ENCODE assay signal across 21 mouse cellular contexts in the genomic region with DNA sequence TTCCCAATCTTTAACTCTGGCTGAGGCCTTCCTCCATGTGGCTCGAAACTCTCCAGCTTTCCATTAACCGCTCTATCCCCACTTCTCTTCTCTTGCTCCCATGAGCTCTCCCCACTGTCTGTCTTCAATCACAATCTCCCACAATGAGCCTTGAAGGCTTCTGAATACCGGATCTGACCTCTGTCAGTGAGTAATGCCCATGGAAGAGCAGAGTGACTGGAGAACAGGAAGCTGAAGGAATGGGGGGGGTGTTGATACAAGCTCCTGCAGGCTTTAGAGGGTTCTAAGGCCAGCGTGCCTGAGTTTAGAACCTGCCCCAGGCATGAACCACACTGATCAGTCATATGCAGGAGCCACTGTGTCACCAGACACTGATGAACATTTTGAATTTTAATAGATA.
"Had no signal": no experiment of that assay in that cellular context is flagged by ENCODE, and none has a peak within 500 bp of the region (broad histone marks: within the 10 kb centered on the region; RNA-seq: fewer than 3 reads in every experiment).

No protein-coding gene starts in this region.

- DNase-seq: gastrocnemius, adult 2 months; gastrocnemius, postnatal 10 days; gastrocnemius, postnatal 25 days; heart, adult 2 months; heart, postnatal 10 days; heart, postnatal 4 days; kidney, adult 18-20 months; kidney, adult 8-10 months; kidney, postnatal 10 days; kidney, postnatal 36 days; layer of hippocampus, adult 9-11 months; layer of hippocampus, postnatal 36 days; left cerebral cortex, postnatal 4 days had no signal

- H3K4me1 ChIP-seq: hindbrain, embryonic 10.5 days; hindbrain, embryonic 12.5 days; intestine, embryonic 15.5 days; limb, embryonic 15.5 days; liver, embryonic 12.5 days had no signal

- H3K4me3 ChIP-seq: gastrocnemius, adult 2 months; heart, adult 2 months; hindbrain, embryonic 10.5 days; hindbrain, embryonic 12.5 days; intestine, embryonic 15.5 days; limb, embryonic 13.5 days; limb, embryonic 15.5 days; liver, embryonic 12.5 days had no signal

- H3K27ac ChIP-seq: gastrocnemius, adult 2 months; heart, adult 2 months; hindbrain, embryonic 10.5 days; hindbrain, embryonic 12.5 days; hindbrain, embryonic 14.5 days; intestine, embryonic 15.5 days; limb, embryonic 13.5 days; limb, embryonic 15.5 days; liver, embryonic 12.5 days; liver, embryonic 14.5 days had no signal
